Mouse (Mus musculus): ENCODE measurements around the gene Trim63.

DNA sequence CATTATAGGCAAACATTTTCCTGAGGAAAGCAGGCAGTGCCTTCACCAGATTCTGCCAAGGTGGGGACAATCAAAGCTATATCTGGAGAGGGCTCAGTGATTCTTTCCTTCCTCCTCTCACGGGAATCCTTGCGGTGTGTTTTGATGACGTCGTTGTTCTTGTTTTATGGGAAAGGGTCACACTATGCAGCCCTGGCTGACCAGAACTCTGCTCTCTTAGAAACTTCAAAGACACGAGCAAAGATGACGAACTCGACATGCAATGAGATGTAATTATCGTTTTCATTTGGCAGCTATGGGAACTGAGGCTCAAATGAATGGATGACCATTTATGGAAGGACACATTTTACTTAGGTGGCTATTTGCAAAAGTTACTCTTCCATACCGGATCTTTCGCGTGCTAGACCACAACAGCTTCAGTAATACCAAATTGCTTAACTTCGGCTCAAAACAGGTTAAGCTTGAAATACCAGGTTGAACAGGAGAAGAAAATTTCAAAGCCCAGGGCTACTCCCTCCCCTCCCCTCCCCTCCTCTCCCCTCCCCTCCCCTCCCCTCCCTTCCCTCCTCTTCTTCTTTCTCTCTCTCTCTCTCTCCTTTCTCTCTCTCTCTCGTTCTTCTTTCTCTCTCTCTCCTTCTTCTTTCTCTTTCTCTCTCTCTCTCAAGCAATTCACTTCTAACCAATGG is 42.0 kb upstream of the Trim63 start:
- TF ChIP-seq CTCF (IDR thresholded peaks at IDR 0.05; ENCODE audit: low read depth) (no peak), EP300 (IDR thresholded peaks at IDR 0.05; ENCODE audit: low read depth) (no peak)
